Comparison of ENCODE assay signal across 8 mouse cellular contexts in genomic region chr15:89429352-89430221, GRCm38 (mm10). TPM values are rescaled to one million over a fixed set of nuclear protein-coding genes. Genes with fewer than 3 reads are reported as not detected.
DNase-seq lines count a peak whose midpoint lies in the region; ATAC-seq lines count a peak whose summit lies in the region.

TSS of gene C730034F03Rik (plus strand) at chr15:89429589.
TSS of gene Gm44502 (minus strand) at chr15:89429696.
TSS of gene Chkb (minus strand) at chr15:89429908.

- intact Hi-C loops in gastrocnemius, postnatal 14 days (cut with DNase I; ENCODE audit: low total_unique reads): no loop called here
- intact Hi-C loops in left cerebral cortex, postnatal 10 days (cut with DNase I): no loop called here

- DNase-seq in adrenal gland, adult (ENCODE audit: inconsistent age in 2 of 2, low spot score in 1 of 2): peak; percentile 94 to 97
- peak; percentile 95 for DNase-seq in embryo, embryonic 10.5 days (ENCODE audit: low spot score)
- peak; percentile 95 for DNase-seq in gastrocnemius, postnatal 14 days
- DNase-seq in left cerebral cortex, postnatal 10 days (ENCODE audit: extremely low spot score in 1 of 2, low spot score in 2 of 2): peak; percentile 94 to 96
- peak; percentile 94 for DNase-seq in right cerebral cortex, postnatal 25 days
- peak; percentile 87 to 91 for DNase-seq in urinary bladder, postnatal 4 days (ENCODE audit: low spot score in 2 of 2)

- peak; percentile 92 for ATAC-seq in inflammation-experienced regulatory T-cells, adult 6 months
- ATAC-seq in megakaryocyte-erythroid progenitor cell, adult 5-6 weeks (replicated peaks; ENCODE audit: low FRiP score, low TSS enrichment, poor library complexity, severe bottlenecking): peak; percentile 88

RNA-seq across cellular contexts. Expression of gene C730034F03Rik, which starts in this region (rescaled TPM):
- under 1 TPM; 0.16 to 0.89 TPM for total RNA-seq in gastrocnemius, postnatal 14 days (2021)
- 1 to 10 TPM; 4.2 to 7.1 (median 6.1) TPM for polyA plus RNA-seq in inflammation-experienced regulatory T-cells, adult 6 months (2017; shearing (Covaris generic))
- 1 to 10 TPM; 1.6 to 2.6 TPM for total RNA-seq in left cerebral cortex, postnatal 10 days (2021)
- 0.70 and 2.8 TPM in 2 replicates for total RNA-seq in megakaryocyte-erythroid progenitor cell, adult 5-6 weeks (2014; fragmentation: Nextera tagmentation)
- 2.0 and 3.1 TPM in 2 replicates for total RNA-seq in megakaryocyte-erythroid progenitor cell, adult 5-6 weeks (2017)

RNA-seq across cellular contexts. Expression of gene Gm44502, which starts in this region (rescaled TPM):
- total RNA-seq in gastrocnemius, postnatal 14 days (2021): under 1 TPM in 1 of 2 experiments, not detected in 1; 0.71 TPM
- polyA plus RNA-seq in inflammation-experienced regulatory T-cells, adult 6 months (2017; shearing (Covaris generic)): under 1 TPM in 1 of 3 experiments, not detected in 2; 0.28 TPM
- total RNA-seq in left cerebral cortex, postnatal 10 days (2021): not detected
- not detected in 2 replicates for total RNA-seq in megakaryocyte-erythroid progenitor cell, adult 5-6 weeks (2014; fragmentation: Nextera tagmentation)
- 0.57 TPM in 1 of 2 replicates, not detected in the other for total RNA-seq in megakaryocyte-erythroid progenitor cell, adult 5-6 weeks (2017)

RNA-seq across cellular contexts. Expression of gene Chkb, which starts in this region (rescaled TPM):
- total RNA-seq in gastrocnemius, postnatal 14 days (2021): 10 to 100 TPM; 19.6 to 28.5 TPM
- 10 to 100 TPM; 45.1 to 62.2 (median 57.2) TPM for polyA plus RNA-seq in inflammation-experienced regulatory T-cells, adult 6 months (2017; shearing (Covaris generic))
- 10 to 100 TPM; 54.3 to 55.5 TPM for total RNA-seq in left cerebral cortex, postnatal 10 days (2021)
- total RNA-seq in megakaryocyte-erythroid progenitor cell, adult 5-6 weeks (2014; fragmentation: Nextera tagmentation): 56.6 and 59.9 TPM in 2 replicates
- total RNA-seq in megakaryocyte-erythroid progenitor cell, adult 5-6 weeks (2017): 14.5 and 14.9 TPM in 2 replicates

Comparison
In these comparisons a context has a peak if more than half of its experiments do, and no peak if none do; other contexts are left out.
1. Peak in every context shown above with its lines: DNase-seq and ATAC-seq.